Mouse (Mus musculus) T-helper 2 cell (primary cell): Measurements from ENCODE around the gene AI413582.

Source experiments
- in situ Hi-C: fragments of 300-600 bp; cut with MboI, MseI; formaldehyde crosslinking; loops from one replicate; pipeline ENCODE4 v1.15.1; 2025; ENCODE audit warnings: high pct_unique_total_duplicates

AI413582 gene

DNA sequence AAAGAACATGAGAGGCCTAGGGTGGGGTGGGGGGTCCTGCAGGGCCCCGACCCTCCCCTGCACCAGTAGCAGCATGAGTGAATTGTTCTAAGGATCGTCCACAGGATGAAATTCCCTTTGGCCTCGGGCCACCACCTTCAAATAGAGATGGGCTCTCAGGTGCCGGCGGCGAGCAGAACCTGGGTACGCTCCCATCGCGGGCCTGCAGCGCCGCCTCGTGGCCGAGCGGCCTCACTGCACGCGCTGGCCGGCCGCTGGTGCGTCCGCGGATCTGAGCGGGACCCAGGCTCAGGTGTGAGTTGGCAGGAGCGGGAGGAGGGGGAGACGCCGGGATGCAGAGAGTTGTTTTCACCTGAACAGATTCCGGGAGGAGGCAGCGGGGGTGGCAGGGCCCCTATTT, 45.0 kb downstream of the AI413582 start:
- in situ Hi-C loops = no loop called here

- in situ Hi-C loops = loop anchor here (10.0 kb wide), 1 partner anchor 324 kb away; no protein-coding TSS in a partner anchor
Observed at GRCm38 (mm10) chr17:27518700-27519595, 46.6 kb downstream of the AI413582 start.

DNA sequence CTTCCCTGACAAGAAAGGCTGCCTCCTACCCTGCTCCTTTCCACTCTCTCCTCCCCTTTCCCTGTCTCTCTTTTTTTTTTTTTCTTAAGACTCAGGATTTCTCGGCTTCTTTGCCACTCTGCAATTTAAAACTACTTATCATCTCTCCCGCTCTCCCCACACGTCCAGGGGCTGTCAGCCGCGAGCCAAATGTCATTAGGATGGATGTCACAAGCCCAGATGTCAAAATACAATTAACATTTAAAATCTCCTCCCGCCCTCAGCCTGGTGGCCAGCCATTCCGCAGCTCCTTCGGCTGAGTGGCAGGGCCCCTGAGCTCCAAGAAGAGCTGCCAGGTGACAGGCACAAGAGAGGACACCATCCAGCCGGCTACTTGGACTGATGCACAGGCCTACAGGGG, 47.3 kb downstream of the AI413582 start:
- in situ Hi-C loops = loop anchor here (10.0 kb wide), 1 partner anchor 323 kb away; no protein-coding TSS in a partner anchor

DNA sequence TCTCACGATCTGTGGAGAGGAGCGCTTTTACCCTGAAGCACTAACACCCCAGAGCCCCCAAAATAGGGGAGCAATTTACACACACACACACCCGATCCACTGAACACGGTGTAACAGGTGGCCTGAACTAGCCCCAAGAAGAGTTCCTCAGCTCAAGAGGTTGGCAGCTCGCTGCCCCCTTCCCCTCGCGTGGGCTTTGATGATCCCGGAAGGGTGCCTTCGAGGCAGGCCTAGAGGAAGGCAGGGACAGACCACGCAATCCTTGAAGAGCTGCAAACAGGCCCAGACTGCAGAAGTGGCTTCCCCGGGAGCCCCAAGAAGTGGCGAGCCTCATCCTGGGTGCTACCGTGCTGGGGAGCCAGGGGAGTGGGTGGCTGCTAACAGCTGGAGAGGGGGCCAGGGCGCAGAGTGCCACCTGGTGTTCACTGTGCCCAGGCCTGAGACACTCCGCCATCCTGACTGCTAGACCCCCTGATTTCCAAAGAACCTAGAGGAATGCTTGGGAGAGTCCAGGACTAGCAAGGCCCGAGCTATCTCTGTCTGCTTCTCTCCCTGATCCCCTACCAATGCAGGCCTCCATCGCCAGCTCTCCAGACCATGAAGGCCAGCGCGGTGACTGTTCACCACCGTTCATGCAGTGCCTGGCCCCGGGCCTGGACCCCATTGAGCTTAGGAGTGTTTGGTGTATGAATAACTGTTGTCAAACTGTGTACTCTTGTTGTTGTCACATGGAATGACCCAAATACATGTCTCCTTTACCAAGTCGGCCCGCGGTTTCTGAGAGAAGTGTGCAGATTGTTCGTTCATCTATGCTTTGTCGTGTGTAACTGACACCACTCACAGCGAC, 51.4 kb downstream of the AI413582 start:
- in situ Hi-C loops = loop anchor here (10.0 kb wide), 1 partner anchor 319 kb away; no protein-coding TSS in a partner anchor
